Mouse (Mus musculus) lung, postnatal 36 days (tissue): ENCODE data around the gene Ccdc181.
"Not testable (repeated sequence)": the region's sequence is repeated elsewhere in the genome, so short reads cannot be mapped to it uniquely, and the experiment has no call there.

ENCODE experiments used
- DNase-seq: peaks from one replicate; pipeline ENCODE4 v3.0.0; 2022; ENCODE audit warnings: mixed read lengths

Ccdc181 gene

DNA sequence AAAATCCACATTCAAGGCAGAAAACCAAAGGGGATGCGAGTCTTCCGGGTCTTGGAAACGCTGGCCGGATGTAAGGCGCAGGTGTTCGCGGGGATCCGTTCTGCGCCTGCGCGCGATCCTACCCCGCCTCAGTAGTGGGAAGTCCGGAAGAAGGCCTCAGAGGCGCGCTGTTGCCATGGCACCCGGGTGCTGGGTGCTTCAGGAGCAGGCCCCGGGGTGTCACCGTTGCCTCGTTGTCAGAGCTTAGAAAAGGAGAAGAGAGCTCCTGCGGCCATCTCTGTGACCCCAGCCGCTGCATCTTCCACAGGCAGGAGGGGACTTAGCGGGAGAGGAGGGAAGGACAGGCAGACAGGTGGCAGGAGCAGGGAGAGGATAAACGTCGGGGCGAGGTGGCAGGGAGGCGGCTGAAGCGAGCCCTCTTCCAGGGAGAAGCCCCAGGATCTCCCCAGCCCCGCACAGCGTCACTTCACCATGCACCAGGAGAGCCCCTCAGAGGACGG is at the start of gene Ccdc181:
Ccdc181 (plus strand) TSS at position 131 of the 500 bp plus-strand sequence.
- DNase-seq, result peak; percentile 97

GRCm38 (mm10) chr1:164231937-164232570 is 43.3 kb upstream of the Ccdc181 start:
- not testable (repeated sequence) for DNase-seq

DNA sequence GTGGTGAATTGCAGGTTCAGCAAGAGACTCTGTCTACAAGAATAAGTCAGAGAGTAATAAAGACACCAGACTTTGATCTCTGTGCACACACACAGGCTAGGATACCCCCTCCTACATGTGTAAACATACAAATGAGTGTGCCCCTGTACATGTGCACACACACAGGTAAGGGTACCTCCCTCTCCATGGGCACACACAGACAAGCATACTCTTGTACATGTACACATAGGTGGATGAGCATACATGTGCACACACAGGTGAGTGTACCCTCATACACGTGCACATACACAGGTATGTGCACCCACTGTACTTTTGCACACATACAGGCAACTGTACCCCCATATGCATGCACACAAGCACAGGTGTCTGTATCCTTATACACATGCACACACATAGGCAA is 41.9 kb upstream of the Ccdc181 start:
- no peak for DNase-seq

DNA sequence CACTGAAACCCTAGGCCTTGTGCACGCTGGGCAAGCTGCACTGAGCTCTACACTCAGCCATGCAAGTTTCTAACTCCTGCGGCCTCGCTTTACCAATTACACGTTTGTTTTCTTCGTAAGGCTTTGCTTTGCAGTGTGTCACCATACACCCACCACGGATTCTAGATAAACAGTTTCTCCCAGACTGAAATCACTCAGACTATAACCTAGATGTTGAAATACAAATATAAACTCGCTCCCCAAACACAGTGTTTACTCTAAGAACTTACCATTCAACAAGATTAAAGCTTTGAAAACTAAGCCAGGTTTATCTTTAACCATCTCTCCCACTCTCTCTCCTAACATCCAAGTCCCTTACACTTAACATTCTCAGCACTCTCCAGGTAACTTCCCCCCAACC is 40.3 kb upstream of the Ccdc181 start:
- DNase-seq, result no peak

GRCm38 (mm10) chr1:164236078-164236477 is 39.3 kb upstream of the Ccdc181 start:
- DNase-seq, result peak; percentile 59

DNA sequence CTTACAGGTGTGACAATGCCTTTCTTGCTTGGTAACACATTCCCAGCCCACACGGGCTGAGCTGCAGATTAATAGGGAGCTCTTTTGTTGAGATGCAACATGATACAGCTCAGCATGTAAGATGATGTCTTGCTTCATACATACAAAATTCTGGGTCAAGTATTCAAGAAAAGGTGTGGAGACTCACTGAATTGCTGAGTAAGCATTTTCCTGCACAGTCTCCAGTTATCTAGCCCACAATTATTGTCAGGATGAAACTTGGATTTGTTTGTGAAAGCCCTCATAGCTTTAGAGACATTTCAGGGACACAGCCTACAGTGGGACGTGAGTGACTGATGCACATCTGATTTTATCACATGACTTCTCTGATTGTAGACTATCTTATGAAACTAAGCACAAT is 33.9 kb upstream of the Ccdc181 start:
- no peak for DNase-seq

DNA sequence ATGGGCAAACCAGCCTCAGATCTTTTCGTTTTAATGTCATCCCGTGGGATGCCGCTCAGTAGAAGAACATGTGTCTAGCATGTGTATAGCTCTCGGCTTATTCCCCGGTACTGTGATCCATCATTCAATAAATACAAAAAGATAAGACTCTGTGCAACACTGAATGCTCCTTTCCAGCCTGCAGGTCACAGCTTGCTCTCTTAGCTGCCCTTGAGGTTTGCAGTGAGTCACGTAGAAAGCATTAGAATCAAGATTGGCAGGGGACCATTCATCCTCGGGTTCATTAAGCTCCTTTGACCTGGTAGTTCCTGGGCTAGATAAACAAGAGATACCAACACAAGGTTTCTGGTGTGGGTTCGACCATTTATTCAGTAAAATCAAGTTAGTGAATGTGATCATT is 32.6 kb upstream of the Ccdc181 start:
- no peak for DNase-seq

- no peak for DNase-seq
These were observed 27.9 kb upstream of the Ccdc181 start for GRCm38 (mm10) chr1:164247442-164247841.

DNA sequence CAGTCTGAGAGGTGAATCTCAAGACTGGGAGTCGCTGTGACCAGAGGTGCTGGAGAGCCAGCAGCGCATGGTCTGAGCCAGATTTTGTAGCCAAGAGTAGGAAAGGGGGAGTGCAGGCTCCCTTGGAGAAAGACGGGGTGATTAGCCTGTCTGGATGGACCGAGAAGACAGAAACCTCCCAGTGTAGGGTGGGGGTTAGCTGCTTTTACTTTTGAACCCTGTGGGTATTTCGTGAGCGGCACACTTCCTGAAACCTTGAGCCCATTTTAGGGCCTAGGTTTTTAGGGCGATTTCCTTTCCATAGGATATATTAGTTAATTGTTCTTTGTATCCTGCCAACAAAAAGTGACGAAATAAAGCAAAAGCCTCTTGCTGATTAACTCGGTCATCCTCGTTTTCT is 27.4 kb upstream of the Ccdc181 start:
- DNase-seq, result peak; percentile 11

DNA sequence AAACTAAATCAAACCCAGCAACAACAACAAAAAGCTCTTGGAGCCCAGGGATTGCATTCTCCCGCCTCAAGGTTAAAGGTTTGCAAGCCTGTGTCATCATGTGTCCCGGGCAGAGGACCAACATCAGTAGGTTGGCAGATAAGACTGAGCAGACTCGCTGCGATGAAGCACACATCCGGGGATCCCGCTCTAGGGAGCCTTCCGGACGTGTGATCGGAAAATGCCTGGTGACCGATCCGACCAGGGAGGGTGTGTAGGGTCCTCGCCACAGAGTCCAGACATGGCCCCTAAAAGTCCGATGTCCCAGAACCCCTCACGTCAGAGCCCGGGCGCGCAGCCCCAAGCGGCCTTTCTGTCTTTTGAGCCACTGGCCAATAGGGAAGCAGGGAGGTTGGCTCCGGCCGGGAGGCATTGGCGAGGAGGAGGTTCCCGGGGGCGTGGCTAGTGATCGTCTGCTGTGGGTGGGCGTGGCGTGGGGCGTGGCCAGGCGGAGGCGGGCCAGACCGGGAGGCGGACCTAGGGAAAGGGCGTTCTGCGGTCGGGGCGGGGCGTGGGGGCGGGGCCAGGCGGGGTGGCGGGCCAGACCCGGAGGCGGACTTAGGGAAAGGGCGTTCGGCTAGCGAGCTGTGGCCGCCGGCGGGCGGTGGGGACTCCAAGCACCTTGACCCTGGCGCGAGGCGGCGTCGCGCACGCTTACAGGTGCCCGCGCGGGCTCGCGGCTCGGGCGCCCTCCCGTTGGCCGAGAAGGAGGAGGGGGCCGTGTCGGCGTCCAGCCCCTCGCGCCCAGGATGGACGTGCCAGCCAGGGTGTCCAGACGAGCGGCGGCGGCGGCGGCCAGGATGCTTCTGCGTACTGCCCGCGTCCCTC is 26.7 kb upstream of the Ccdc181 start, which contains the start of gene Slc19a2:
Slc19a2 (plus strand) TSS at position 582 of the 867 bp plus-strand sequence.
- DNase-seq, result peak; percentile 98

- peak; percentile 21 for DNase-seq
These were observed 26.1 kb upstream of the Ccdc181 start for GRCm38 (mm10) chr1:164249332-164249711.

- no peak for DNase-seq
These were observed 24.8 kb upstream of the Ccdc181 start for GRCm38 (mm10) chr1:164250391-164251150.

DNA sequence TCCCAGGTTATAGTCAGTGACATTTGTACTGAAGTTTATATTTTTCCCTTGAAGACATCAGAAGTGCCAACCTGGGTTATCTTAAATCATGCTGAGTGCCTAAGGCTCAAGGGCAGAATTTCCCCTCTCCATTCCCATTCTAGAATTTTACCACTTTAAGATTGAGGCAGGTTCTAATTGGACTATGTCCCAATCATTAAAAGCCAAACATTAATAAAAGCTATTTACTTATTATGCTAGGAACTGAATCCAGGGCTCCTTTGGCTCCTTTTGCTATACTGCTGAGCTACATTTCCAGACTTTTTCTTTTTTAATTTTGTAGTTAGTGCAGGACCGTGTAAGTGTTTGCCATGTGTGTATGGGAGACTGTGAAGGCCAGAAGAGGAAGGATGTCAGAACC is 23.9 kb upstream of the Ccdc181 start:
- no peak for DNase-seq

DNA sequence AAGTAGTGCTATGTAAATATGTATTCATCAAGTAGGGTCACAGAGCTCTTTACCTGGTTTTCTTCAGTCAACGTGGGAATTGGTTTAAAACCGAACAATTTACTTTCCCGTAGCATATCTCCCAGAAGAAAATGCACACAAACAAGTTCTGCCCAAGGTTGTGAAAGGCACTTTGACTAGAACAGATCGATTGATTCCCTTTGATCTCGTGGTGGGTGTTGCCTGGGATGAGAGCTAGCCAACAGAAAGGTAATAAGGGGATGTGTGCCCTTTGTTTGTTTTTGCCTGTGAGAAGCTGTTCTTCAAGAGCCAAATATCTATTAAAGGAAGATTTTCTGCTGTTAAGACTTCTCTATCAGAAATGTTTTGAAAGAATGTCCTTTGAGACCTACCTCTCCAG is 22.8 kb upstream of the Ccdc181 start:
- DNase-seq, result no peak

DNA sequence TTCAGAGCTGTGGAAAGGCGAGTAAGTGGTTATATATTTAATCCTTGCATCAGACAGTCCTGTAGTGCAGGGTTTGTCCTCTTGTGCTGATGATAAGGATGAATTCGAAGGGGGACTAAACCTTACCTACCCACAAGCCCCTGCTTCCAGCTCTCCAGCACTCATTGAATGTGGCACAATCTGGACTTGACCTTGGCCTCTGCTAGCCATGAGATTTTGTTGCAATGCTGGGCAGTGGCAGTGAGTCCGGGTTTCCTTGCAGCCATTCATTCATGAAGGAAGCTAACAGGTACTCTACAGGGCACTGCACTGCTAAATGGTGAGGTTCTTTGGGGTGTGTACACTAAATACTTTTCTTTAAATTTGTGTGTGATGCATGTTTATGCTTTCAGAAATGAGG is 20.5 kb upstream of the Ccdc181 start:
- DNase-seq, result no peak

DNA sequence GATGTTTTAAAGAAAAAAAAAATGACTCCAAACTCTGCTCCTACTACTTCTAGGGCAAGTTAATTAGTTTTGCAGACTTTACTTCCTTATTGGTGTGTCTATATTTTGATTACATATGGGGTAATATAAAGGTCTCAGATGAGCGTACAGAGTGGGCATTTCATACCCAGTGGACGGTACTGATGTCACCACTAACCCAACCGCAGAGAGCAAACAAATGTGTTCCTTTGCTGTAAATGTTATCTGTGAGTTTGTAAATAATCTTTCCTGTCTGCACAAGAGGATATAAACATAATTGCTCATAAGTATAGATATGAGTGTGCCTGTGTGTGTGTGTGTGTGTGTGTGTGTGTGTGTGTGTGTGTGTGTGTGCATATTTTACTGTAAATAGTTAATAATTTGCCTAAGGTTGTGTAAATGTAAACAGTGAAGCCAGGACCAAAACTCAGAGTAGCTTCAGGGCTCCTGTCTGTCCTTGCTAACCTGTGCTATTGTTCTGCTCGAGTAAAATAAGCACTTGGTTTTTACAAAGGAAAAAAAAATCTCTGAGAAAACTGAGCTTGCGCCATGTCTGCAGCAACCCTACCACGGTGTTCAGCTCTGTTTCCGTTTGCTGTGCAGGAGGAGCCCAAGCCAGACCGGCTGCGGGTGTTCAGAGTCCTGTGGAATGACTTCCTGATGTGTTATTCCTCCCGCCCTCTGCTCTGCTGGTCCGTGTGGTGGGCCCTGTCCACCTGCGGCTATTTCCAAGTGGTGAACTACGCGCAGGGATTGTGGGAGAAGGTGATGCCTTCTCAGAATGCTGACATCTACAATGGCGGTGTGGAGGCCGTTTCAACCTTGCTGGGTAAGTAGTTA is 15.0 kb upstream of the Ccdc181 start:
- DNase-seq, result peak; percentile 13

GRCm38 (mm10) chr1:164261553-164261952 is 13.8 kb upstream of the Ccdc181 start:
- peak; percentile 42 for DNase-seq

DNA sequence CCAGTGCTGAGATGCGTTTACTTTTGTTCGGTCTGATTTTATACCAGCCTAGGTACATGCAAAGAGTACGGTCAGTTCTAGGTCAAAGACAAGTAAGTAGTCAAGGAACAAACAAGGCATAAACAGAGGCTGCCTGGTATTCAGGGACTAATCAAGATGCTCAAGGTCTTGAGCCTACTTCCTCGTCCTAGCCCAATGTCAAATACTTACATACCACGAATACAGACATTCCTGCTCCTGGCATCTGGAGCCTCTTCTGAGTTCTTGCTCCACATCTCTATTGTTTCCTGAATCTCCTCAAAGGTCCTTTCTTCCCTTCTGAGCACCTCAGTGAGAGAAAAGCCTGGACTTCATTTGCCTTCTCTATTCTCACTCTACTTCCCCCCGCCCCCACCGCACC is 4.4 kb upstream of the Ccdc181 start:
- DNase-seq, result no peak

GRCm38 (mm10) chr1:164273659-164274058 is 1.7 kb upstream of the Ccdc181 start:
- no peak for DNase-seq

- peak; percentile 13 for DNase-seq
These were observed 1.2 kb downstream of the Ccdc181 start for GRCm38 (mm10) chr1:164276552-164276951.

- DNase-seq, result no peak
These were observed 3.9 kb downstream of the Ccdc181 start for GRCm38 (mm10) chr1:164279332-164279731.

DNA sequence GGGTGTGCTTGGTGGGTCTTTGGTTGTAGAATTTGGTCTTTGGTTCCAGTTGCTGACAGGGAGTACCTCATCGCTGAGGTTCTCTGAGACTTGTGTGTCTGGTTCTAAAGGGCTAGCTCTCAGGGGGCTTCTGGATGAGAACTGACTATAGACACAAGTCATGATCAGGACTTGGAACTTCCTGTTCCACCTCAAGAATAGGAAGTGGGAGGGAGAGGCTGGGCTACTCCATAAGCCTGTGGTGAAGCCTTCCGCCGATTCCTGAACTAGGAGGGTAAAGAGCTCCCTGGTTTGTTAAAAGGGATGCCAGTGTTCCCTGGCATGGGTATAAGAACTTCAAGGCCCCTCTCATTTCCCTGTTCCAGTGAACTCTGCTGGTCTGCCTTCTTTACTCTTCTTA is 8.6 kb downstream of the Ccdc181 start:
- no peak for DNase-seq
